Mouse (Mus musculus) kidney, postnatal 4 days (tissue): ENCODE measurements around the gene Dbn1.

Source experiments
- DNase-seq, 2 experiments: peaks; one replicate each; pipeline ENCODE4 v3.0.0; 2021; ENCODE audit warnings: mixed read lengths in 2 of 2

The Dbn1 gene

GRCm38 (mm10) chr13:55476256-55476655, 11.7 kb downstream of the Dbn1 start:
- DNase-seq, result no peak

- DNase-seq, result no peak
Observed at GRCm38 (mm10) chr13:55475750-55476149, 12.2 kb downstream of the Dbn1 start.

DNA sequence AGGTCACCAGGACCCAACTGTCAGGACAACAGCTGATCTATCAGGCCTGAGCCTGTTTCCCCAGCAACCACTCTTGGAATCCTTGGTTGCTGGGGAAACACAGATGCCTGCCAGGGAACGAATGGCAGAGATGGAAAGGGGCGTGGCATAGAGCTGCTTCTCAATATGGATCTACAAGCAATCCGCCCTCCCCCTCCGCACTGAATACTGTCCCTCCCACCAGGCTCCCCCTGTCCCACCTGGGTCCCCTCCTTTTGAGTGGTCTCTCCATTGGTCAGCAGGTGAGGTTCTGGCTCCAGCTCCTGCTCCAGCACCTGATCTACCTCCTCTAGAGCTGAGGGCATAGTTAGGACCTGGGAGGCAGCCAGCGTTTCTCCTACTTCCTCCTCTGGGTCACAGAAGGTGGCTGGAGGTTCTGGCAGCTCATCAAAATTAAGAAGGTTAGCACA, 13.3 kb downstream of the Dbn1 start:
- DNase-seq, result no peak

GRCm38 (mm10) chr13:55473961-55474360, 13.9 kb downstream of the Dbn1 start:
- DNase-seq, result no peak

GRCm38 (mm10) chr13:55473076-55473831, 14.7 kb downstream of the Dbn1 start:
- DNase-seq, result peak; percentile 59 to 68

GRCm38 (mm10) chr13:55472132-55473022, 15.5 kb downstream of the Dbn1 start:
- DNase-seq, result peak; percentile 76 to 83

DNA sequence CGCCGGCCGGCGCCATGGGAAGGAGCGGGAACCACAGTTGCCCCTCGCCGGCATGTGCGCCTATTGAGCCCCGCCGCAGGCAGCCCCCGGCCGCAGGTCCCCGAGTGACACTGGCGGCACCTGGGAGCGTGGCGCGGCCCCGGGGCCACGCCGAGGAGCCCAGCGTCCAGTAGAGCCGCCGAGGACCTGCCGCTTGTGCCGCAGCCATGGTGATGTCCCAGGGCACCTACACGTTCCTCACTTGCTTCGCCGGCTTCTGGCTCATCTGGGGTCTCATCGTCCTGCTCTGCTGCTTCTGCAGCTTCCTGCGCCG, 16.1 kb downstream of the Dbn1 start:
- DNase-seq, result no peak

GRCm38 (mm10) chr13:55471156-55471818, 16.6 kb downstream of the Dbn1 start:
- DNase-seq, result peak; percentile 90 to 93

DNA sequence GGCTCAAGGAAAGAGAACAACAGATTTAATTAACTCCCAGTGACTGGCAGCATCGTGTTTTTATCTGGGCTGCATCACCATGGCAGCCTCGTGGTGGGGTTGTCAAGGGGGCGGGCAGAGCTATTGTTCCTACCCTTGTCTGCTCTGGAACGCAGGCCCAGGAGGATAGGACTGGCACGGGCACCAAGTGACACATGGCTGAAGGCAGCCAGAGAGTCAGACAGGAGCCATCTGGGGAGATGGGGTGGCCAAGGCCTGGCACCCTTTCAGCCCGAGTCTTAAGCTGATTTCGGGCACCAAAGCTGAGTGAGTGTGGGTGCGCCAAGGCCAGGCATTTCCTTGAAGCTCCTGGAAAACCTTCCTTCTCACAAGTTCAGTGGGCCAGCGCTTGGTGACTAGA, 17.5 kb downstream of the Dbn1 start:
- no peak for DNase-seq

DNA sequence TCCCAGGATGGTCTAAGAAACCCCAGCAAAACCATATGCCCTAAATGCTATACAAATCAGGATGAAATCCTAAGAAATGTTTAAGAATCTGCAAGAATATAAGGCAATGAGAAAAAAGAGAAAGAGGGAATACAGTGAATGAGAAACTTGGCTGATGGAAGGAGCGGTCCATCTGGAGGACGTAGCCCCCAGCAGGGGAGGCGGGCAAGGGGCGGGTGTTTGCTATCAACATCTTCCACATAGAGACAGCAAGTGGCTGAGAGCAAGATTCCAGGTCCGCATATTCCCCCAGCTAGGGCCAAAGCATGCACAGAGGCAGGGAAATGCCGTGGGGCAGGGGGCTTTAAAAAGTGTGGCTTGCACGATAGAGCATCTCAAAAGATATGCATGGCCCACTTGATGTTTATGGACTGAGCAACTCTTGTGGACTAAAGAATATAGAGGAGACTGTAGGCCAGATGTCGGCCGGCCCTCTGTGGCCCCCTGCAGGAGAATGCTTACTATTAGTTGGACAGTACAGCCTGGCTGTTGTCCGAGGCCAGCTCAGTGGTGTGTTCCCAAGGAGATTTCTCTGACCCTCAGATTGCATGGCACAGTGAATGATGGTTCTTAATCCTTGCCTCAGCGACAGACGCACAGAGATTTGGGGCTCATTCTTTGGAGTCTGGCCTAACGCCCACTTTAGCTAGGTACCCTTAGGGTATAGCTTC, 18.9 kb downstream of the Dbn1 start:
- peak; percentile 75 to 82 for DNase-seq

GRCm38 (mm10) chr13:55465830-55466440, 22.0 kb downstream of the Dbn1 start:
- DNase-seq, result no peak

GRCm38 (mm10) chr13:55465184-55465583, 22.7 kb downstream of the Dbn1 start:
- DNase-seq, result no peak

DNA sequence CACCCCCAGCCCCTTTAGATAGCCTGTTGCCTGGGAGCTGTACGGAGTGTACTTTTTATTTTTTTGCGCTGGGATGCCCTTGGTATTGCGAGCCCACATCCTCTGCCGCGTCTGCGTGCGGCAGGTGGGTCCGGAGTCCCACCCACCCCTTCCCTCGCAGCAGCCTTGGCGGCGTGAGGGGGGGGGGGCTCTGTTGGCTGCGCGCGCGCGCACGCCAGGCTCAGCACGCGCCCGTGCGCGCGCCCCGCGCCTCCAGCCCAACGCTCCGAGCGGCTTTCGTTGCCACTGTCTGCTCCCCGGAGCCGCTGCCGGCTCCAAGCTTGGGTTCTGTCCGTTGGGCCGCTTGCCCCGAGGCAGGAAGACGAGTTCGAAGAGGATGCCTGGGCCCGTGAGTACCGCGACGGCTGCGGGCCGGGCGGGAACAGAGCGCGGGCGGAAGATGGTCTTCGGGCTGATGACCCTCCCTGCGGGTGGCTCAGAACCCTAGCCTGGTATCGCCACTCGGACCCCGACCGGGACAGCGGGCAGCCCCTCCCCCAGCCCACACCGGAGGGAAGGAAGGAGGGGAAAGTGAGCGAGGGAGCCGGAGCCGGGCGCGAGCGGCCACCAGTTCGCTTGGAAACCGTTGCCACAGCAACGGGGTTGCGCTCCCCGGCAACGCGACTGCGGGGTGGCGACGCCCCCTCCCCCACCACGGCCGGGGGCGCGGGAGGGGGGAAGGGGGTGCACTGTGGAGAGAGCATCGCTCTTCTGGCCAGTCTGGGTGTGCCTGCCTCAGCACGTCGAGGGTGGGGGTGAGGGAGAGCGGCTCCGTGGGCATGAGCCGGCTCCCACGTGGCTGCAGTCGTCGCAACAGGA, 23.7 kb downstream of the Dbn1 start, which contains the start of gene Prr7:
TSS of gene Prr7 (plus strand) at position 241 of the 858 bp plus-strand sequence.
- DNase-seq, result peak; percentile 68 to 78

DNA sequence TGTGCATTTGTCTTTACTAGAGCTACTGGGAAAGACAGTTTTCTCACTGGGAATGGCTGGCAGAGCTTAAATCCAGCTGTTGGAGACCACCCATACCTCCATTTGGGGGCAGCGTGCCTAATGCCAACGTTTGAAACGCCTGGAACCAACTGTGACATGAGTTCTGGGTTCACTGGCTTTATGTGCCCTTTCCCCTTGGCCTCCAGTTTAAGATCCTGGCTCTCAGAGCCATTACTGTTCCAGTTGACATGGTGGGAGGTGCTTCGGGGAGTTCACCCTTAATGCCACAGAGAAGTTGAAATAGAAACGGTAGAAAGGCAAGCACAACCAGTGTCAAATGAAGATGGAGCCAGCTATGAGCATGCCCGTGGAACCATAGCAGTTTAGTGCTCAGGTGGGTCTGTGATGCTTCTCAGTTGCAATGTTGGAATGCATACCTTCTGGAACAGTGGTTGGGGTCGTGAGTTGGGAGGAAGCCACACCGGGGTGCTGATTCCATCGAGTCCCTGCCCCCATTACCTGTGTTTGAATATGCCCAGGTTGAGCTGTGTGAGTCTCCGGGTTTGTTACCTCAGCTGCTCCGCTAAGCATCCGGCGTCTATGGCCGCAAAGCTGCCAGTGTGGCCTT, 24.4 kb downstream of the Dbn1 start:
- no peak for DNase-seq

GRCm38 (mm10) chr13:55462965-55463364, 24.9 kb downstream of the Dbn1 start:
- DNase-seq, result no peak

GRCm38 (mm10) chr13:55451785-55452549, 35.9 kb downstream of the Dbn1 start:
- DNase-seq, result peak in 1 of 2 experiments; percentile 32

DNA sequence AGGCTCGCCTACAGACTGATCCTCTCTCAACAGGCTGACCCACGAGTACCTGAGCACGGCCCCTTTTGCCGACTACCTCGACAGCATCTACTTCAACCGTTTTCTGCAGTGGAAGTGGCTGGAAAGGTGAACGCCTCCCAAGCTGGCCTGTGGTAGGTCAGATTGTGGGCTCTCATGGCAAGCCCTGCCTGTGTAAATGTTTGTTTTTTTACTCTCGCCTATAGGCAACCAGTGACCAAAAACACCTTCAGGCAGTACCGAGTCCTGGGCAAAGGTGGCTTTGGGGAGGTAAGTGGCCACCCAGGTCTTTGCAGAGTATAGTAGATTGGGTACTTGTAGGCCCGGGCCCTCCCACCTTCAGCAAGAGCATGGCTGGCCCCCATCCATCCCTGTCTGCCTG, 36.6 kb downstream of the Dbn1 start:
- no peak for DNase-seq

DNA sequence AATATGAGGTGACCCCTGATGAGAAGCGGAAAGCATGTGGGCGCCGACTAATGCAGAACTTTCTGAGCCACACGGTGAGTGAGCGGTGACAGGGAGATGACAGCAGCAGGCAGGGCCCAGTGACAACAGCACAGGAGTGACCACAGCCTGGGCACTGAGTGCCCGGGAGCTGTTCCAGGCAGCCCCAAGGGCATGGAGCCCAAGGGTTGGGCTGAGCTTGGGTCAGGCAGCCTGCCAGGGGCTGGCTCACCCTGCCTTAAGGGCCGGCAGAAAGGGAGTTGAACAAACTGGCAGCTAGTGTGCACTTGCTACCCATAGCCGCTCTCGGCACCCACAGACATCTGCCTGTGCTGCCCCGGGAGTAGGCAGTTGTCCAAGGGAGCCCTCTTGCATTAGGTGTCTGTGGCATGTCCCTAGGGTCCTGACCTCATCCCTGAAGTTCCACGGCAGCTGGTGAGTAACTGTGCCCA, 37.4 kb downstream of the Dbn1 start:
- DNase-seq, result no peak

DNA sequence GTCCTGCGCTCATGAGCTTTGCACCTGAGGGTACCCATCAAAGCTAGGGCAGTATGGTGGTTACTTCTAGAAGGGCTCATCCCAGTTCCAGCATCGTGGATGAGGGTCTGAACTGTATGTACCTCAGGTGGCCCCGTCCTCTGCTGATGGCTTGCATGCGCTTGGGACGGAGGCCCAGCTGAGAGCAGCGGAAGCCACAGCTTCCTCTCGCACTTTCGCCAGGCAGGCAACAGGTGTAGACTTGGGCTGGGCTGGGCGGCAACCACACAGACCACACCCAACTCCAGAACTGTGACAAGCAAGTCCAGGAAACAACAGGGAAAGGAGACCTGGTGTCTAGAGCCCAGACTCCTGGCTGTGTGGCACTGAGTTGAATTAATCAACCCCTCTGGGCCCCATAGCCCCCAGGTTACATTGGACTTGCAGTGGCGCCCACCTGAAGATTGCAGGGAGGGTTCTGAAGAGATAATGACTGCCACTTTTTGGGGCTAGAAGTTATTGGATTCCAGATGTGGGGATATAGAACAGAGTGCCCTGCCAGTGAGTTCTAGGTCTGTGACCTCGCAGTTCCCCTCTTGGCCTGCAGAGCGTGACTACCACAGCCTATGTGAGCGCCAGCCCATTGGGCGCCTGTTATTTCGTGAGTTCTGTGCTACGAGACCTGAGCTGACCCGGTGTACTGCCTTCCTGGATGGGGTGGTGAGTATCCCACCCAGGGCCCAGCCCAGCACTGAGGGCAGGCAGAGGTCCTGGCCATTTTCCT, 38.1 kb downstream of the Dbn1 start:
- DNase-seq, result no peak
